Mouse (Mus musculus): ENCODE measurements at regions not wholly inside any gene's neighbourhood (a gene's known extent, or its start where the extent isn't known, plus 50 kb on each side); places are given as distances from the start of the nearest gene placed in this dataset.

DNA sequence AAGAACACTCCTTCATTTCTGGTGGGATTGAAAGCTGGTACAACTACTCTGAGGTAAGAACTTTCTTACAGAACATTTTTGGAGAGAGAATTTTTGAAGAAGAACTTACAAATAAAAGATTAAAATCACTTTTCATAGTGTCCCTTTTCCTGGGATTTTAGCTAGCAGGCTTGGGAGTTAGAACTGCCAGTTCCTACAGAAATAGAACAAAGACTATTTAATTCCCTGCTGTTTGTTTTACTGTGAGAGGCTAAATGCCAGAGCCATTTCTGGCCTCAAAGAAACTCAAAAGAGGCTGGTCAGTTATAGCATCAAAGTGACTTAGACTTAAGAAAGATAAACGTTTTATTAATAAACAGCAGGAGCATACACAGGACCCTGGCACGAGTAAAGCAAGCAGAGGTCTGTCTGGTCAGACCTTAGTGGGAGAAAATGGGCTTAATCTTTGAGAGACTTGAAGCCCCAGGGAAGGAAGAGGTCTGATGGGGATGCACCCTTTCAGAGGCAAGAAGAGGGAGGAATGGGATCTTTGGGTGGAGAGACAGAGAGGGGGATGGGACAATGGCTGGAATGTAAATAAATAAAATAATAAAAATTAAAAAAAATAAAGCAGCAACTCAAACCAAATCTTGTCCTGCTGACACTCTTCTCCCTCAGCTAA, 532.1 kb downstream of the Cylc2 start:
- no peak for DNase-seq (ENCODE audit: low read depth, low spot score)

DNA sequence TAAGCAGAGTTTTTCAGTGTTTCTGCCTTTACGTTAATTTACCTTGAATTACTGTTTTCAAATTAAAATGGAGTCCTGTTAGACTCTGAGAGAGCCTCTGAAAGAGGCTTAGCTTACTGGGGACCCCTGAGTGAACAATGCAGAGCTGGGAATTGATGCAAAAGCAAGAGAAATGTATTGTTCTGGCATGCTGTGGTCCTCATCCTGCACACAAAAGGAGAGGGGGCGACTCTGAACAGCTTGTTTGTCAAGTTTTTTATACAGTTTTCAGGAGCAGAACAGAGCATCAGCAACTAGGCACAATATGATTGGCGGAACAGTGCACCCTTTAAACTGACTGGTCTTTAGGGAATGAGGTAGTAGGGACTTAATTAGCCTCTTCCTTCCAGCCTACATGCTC, 532.7 kb downstream of the Cylc2 start:
- DNase-seq (ENCODE audit: low read depth, low spot score), result peak; percentile 5

All from R1 (cell line).